Mouse (Mus musculus): Measurements from ENCODE around the gene Smoc1. TPM values are rescaled to one million over a fixed set of nuclear protein-coding genes. Genes with fewer than 3 reads are reported as not detected.

Gene Smoc1
- polyA plus RNA-seq, 1 experiment from 2014 or later: 7.3 TPM

DNA sequence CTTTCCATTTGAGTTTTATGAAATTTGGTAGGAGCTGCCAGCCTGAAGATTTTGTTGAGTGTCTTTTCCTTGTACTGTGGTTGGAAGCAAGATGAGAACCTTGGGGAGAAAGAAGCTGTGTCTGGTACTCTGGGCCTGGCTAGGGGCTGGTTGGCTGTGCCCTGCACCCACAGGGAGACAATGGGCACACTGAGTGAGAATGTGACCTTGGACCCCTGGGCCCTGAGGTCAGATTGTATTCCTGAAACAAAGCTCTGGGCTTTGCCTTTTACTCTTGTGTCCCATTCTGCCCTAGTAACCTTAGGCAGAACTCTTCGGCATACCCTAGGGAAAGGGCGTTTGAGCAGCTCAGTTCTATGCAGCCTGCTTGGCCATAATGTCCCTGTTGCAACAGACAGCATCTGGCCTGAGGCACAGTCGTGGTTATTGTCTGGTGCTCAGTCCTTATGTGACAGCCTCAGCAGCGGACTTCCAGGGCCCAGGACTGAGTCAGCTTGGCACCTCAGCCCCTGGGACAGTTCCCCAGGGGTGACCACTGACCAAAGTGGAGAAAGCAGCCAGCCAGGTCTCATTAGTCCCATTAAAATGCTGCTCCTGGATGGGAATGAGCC, 106.6 kb downstream of the Smoc1 start:
- no peak overlapping the region for H3K27ac ChIP-seq (replicated peaks)
- WGBS: 53% methylated on average over 4 of the region's 4 CpGs
- no peak for ATAC-seq (ENCODE audit: extremely low read depth, insufficient number of reproducible peaks, low FRiP score, low TSS enrichment)

GRCm38 (mm10) chr12:81138217-81138616, 111.6 kb downstream of the Smoc1 start:
- H3K36me3 ChIP-seq: no peaks in the 10 kb centered on the region
- H3K27me3 ChIP-seq (replicated peaks): no peaks in the 10 kb centered on the region; the same call in 1 of the 2 replicates
- no peak overlapping the region for H3K27ac ChIP-seq (replicated peaks)
- no peaks in the 10 kb centered on the region for H3K9me3 ChIP-seq
- no peak overlapping the region for H3K4me3 ChIP-seq
- no peak overlapping the region for H3K4me2 ChIP-seq
- WGBS: 73% methylated on average over 6 of the region's 6 CpGs
- no peak overlapping the region for H3K9ac ChIP-seq
- no peak for ATAC-seq (ENCODE audit: extremely low read depth, insufficient number of reproducible peaks, low FRiP score, low TSS enrichment)
- 0 out of 2 replicates have a peak, but pooled peaks cover 16% of the 10 kb centered on the region for H3K4me1 ChIP-seq

More for the DNA sequence above, 106.6 kb downstream of the Smoc1 start:
- Histone ChIP-seq H3K9ac (no peak overlapping the region), H3K4me1 (0 out of 2 replicates have a peak, but pooled peaks cover 3% of the 10 kb centered on the region), H3K36me3 (no peaks in the 10 kb centered on the region), H3K27me3 (replicated peaks) (no peaks in the 10 kb centered on the region), H3K4me3 (no peak overlapping the region), H3K4me2 (no peak overlapping the region), H3K9me3 (no peaks in the 10 kb centered on the region)

- Histone ChIP-seq H3K36me3 (no peaks in the 10 kb centered on the region), H3K9me3 (no peaks in the 10 kb centered on the region), H3K9ac (no peak overlapping the region), H3K27ac (replicated peaks) (no peak overlapping the region), H3K4me3 (no peak overlapping the region), H3K4me2 (no peak overlapping the region), H3K27me3 (replicated peaks) (no peaks in the 10 kb centered on the region; the same call in 1 of the 2 replicates), H3K4me1 (peaks cover 23% of the 10 kb centered on the region; the same call in 1 of the 2 replicates)
- no peak for ATAC-seq (ENCODE audit: extremely low read depth, insufficient number of reproducible peaks, low FRiP score, low TSS enrichment)
- WGBS: 77% methylated on average over 6 of the region's 6 CpGs
Observed at GRCm38 (mm10) chr12:81139463-81139862, 112.9 kb downstream of the Smoc1 start.

GRCm38 (mm10) chr12:81140594-81141328, 114.2 kb downstream of the Smoc1 start:
- Histone ChIP-seq H3K4me1 (peaks cover 23% of the 10 kb centered on the region; the same call in 1 of the 2 replicates), H3K9me3 (no peaks in the 10 kb centered on the region), H3K27me3 (replicated peaks) (no peaks in the 10 kb centered on the region; the same call in 1 of the 2 replicates), H3K4me3 (no peak overlapping the region), H3K36me3 (no peaks in the 10 kb centered on the region), H3K9ac (no peak overlapping the region), H3K27ac (replicated peaks) (no peak overlapping the region), H3K4me2 (no peak overlapping the region)
- ATAC-seq (ENCODE audit: extremely low read depth, insufficient number of reproducible peaks, low FRiP score, low TSS enrichment): 0 out of 2 replicates have a peak, but pooled peaks have one; percentile 17
- WGBS: 50% methylated on average over 9 of the region's 9 CpGs

- H3K27me3 ChIP-seq (replicated peaks): no peaks in the 10 kb centered on the region; the same call in 1 of the 2 replicates
- H3K4me1 ChIP-seq: peaks cover 23% of the 10 kb centered on the region; the same call in 1 of the 2 replicates
- no peak overlapping the region for H3K27ac ChIP-seq (replicated peaks)
- no peaks in the 10 kb centered on the region for H3K36me3 ChIP-seq
- H3K9me3 ChIP-seq: no peaks in the 10 kb centered on the region
- no peak overlapping the region for H3K4me2 ChIP-seq
- no peak for ATAC-seq (ENCODE audit: extremely low read depth, insufficient number of reproducible peaks, low FRiP score, low TSS enrichment)
- H3K4me3 ChIP-seq: no peak overlapping the region
- H3K9ac ChIP-seq: no peak overlapping the region
- 52% methylated on average over 7 of the region's 7 CpGs for WGBS
Observed at GRCm38 (mm10) chr12:81141329-81141711, 114.7 kb downstream of the Smoc1 start.

DNA sequence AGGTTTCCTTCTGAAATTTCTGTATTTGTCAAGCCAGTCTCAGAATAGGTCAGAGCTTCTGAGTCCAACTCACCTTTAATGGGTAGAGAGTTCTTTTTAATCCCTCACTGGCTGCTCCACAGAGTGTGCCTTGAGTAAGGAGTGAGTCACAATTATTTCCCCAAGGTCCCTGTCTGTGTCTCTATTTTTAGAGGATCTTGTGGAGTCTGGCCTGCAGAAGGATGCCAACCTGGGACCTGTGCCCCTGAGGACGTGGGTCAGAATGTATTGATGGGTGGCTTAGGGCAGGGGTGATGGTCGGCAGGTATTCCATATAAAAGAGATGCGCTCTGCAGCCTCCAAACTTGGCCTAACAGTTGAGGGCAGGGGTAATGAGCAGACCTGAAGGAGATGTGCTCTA, 115.6 kb downstream of the Smoc1 start:
- Histone ChIP-seq H3K4me3 (no peak overlapping the region), H3K4me1 (peaks cover 21% of the 10 kb centered on the region; the same call in 1 of the 2 replicates), H3K27me3 (replicated peaks) (no peaks in the 10 kb centered on the region; the same call in 1 of the 2 replicates), H3K4me2 (no peak overlapping the region), H3K27ac (replicated peaks) (no peak overlapping the region), H3K9ac (no peak overlapping the region), H3K36me3 (no peaks in the 10 kb centered on the region), H3K9me3 (no peaks in the 10 kb centered on the region)
- ATAC-seq (ENCODE audit: extremely low read depth, insufficient number of reproducible peaks, low FRiP score, low TSS enrichment): no peak
- WGBS: 70% methylated on average over 3 of the region's 3 CpGs

- Histone ChIP-seq H3K4me3 (no peak overlapping the region), H3K4me1 (peaks cover 21% of the 10 kb centered on the region; the same call in 1 of the 2 replicates), H3K9me3 (no peaks in the 10 kb centered on the region), H3K4me2 (peak overlapping the region; percentile 43), H3K36me3 (no peaks in the 10 kb centered on the region), H3K27ac (replicated peaks) (no peak overlapping the region), H3K9ac (no peak overlapping the region), H3K27me3 (replicated peaks) (no peaks in the 10 kb centered on the region; the same call in 1 of the 2 replicates)
- 27% methylated on average over 10 of the region's 10 CpGs for WGBS
- no peak for ATAC-seq (ENCODE audit: extremely low read depth, insufficient number of reproducible peaks, low FRiP score, low TSS enrichment)
Observed at GRCm38 (mm10) chr12:81144201-81144600, 117.6 kb downstream of the Smoc1 start.

- ATAC-seq (ENCODE audit: extremely low read depth, insufficient number of reproducible peaks, low FRiP score, low TSS enrichment): no peak
- Histone ChIP-seq H3K4me3 (no peak overlapping the region), H3K36me3 (no peaks in the 10 kb centered on the region), H3K4me1 (peaks cover 18% of the 10 kb centered on the region), H3K4me2 (no peak overlapping the region), H3K9me3 (no peaks in the 10 kb centered on the region), H3K27ac (replicated peaks) (no peak overlapping the region), H3K27me3 (replicated peaks) (no peaks in the 10 kb centered on the region; the same call in 1 of the 2 replicates), H3K9ac (no peak overlapping the region)
- 63% methylated on average over 8 of the region's 10 CpGs for WGBS
Observed at GRCm38 (mm10) chr12:81146417-81147180, 120.0 kb downstream of the Smoc1 start.

- Histone ChIP-seq H3K4me1 (peaks cover 17% of the 10 kb centered on the region), H3K4me3 (no peak overlapping the region), H3K36me3 (no peaks in the 10 kb centered on the region), H3K4me2 (no peak overlapping the region), H3K27me3 (replicated peaks) (no peaks in the 10 kb centered on the region; the same call in 1 of the 2 replicates), H3K9me3 (no peaks in the 10 kb centered on the region), H3K9ac (no peak overlapping the region), H3K27ac (replicated peaks) (no peak overlapping the region)
- no peak for ATAC-seq (ENCODE audit: extremely low read depth, insufficient number of reproducible peaks, low FRiP score, low TSS enrichment)
- 91% methylated on average over 6 of the region's 6 CpGs for WGBS
Observed at GRCm38 (mm10) chr12:81147956-81148355, 121.3 kb downstream of the Smoc1 start.

DNA sequence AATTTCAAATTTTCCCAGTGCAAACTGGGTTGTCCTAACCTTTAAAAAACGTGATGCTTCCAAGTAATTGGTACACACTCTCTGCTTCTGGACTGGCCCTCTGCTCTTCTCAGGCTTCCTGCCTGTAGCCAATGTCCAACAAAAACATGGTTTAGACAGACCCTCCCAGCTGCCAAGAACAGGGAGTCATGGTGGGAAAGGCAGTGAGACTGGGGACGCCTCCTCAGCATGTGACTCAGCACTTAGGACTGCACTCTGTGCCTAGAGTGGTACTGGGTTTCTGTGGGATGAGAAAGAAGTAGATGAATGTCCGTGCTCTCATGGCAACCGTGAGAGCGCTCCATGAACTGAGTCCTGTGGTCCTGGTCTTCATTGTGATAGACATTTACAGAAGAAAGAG, 124.3 kb downstream of the Smoc1 start:
- WGBS: 65% methylated on average over 5 of the region's 5 CpGs
- Histone ChIP-seq H3K27ac (replicated peaks) (0 out of 2 replicates have a peak overlapping the region, but pooled peaks have one; percentile 7), H3K4me3 (no peak overlapping the region), H3K9me3 (no peaks in the 10 kb centered on the region), H3K36me3 (no peaks in the 10 kb centered on the region), H3K4me1 (peaks cover 10% of the 10 kb centered on the region), H3K4me2 (no peak overlapping the region), H3K27me3 (replicated peaks) (no peaks in the 10 kb centered on the region), H3K9ac (no peak overlapping the region)
- 0 out of 2 replicates have a peak, but pooled peaks have one; percentile 42 for ATAC-seq (ENCODE audit: extremely low read depth, insufficient number of reproducible peaks, low FRiP score, low TSS enrichment)

- Histone ChIP-seq H3K36me3 (no peaks in the 10 kb centered on the region), H3K9me3 (no peaks in the 10 kb centered on the region), H3K27ac (replicated peaks) (no peak overlapping the region; the same call in 1 of the 2 replicates), H3K4me2 (no peak overlapping the region), H3K9ac (no peak overlapping the region), H3K4me1 (peaks cover 12% of the 10 kb centered on the region), H3K27me3 (replicated peaks) (no peaks in the 10 kb centered on the region), H3K4me3 (no peak overlapping the region)
- 65% methylated on average over 2 of the region's 2 CpGs for WGBS
- no peak for ATAC-seq (ENCODE audit: extremely low read depth, insufficient number of reproducible peaks, low FRiP score, low TSS enrichment)
Observed at GRCm38 (mm10) chr12:81152082-81152481, 125.5 kb downstream of the Smoc1 start.

Data from heart, embryonic 13.5 days (tissue).